Mouse (Mus musculus) left cerebral cortex, postnatal 36 days (tissue): ENCODE results near the gene Pam. TPM values are rescaled to one million over a fixed set of nuclear protein-coding genes. Genes with fewer than 3 reads are reported as not detected.

ENCODE experiments used
- DNase-seq, 2 experiments: peaks; one replicate each; pipeline ENCODE4 v3.0.0; 2021 to 2022; ENCODE audit warnings: low spot score in 2 of 2, mixed read lengths in 1 of 2
- intact Hi-C: fragments of 180-260 bp; cut with DNase I; formaldehyde crosslinking; loops from one replicate; pipeline ENCODE4 v1.15.1; 2025
- total RNA-seq, 2 experiments: library from RNA; stranded (reverse); gene quantifications; 2 replicates each; pipeline ENCODE4 v1.2.3; 2021

Gene Pam
- total RNA-seq, 2 experiments from 2014 or later = 242 to 256 TPM

DNA sequence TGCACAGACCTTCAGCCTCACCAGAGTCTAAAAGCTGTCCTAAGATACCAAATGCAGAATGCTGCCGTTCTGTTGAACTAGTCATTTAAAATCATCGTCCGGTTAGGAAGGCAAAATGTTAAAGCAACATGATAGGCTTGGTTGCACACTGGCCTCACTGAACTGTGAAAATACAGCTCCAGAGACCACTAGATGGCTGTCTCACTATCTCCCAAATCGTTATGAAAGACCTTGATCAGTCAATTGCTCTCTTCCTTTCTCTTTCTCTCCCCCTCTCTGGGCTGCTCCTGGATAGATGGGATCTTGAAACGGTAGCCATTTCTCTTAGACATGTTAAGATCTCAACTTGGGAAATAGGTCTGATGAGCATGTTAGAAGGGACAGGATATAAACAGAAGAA lies 223.0 kb downstream of the Pam start:
- DNase-seq = no peak
- intact Hi-C loops = loop anchor here (10.0 kb wide), 1 partner anchor 102 kb away; no protein-coding TSS in a partner anchor

GRCm38 (mm10) chr1:97872072-97872471 lies 223.4 kb downstream of the Pam start:
- intact Hi-C loops = loop anchor here (10.0 kb wide), 1 partner anchor 103 kb away; no protein-coding TSS in a partner anchor
- DNase-seq = no peak

DNA sequence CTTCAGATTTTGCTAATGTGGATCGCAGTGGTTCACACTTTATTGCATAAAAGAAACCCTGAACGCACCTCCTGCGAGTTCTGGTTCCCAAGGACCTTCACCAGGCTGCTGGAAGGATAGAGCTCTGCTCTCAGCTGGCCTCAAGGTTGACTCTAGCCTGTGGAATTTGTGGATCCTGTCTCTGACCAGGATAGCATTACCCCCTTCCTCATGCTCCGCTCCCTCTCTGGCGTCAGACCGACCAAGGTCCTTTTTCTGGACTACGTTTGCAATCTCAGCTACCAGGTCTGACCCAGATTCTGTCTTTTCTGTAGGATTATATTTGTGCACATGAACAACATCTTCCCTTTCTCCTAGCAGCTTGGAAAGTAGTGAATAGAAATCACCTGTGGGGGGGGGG lies 231.3 kb downstream of the Pam start:
- DNase-seq = no peak
- intact Hi-C loops = no loop called here

- intact Hi-C loops = no loop called here
- DNase-seq = peak; percentile 78 to 85
These were observed 232.3 kb downstream of the Pam start for GRCm38 (mm10) chr1:97863140-97863539.

GRCm38 (mm10) chr1:97862734-97863133 lies 232.7 kb downstream of the Pam start:
- intact Hi-C loops = no loop called here
- DNase-seq = no peak

DNA sequence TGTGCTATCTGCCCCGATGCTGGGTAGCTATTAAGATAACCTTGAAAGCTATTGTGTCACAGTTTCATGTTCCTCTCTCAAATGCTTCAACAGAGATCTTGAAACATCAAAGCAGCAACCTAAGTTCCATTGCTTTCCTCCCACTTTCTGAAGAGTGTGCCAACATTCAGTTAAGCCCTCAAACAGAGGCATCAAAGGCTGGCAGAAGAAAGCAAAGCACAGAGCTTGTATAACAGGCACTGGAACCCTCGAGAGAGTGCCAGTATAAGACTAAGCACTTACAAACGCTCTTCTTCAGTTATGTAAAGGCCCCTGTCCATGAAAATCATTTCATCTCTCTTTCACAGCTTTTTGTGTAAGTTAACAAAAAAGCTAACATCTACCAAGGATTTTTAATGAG lies 241.2 kb downstream of the Pam start:
- intact Hi-C loops = no loop called here
- no peak for DNase-seq

- intact Hi-C loops = no loop called here
- no peak for DNase-seq
These were observed 243.8 kb downstream of the Pam start for GRCm38 (mm10) chr1:97851601-97852175.

DNA sequence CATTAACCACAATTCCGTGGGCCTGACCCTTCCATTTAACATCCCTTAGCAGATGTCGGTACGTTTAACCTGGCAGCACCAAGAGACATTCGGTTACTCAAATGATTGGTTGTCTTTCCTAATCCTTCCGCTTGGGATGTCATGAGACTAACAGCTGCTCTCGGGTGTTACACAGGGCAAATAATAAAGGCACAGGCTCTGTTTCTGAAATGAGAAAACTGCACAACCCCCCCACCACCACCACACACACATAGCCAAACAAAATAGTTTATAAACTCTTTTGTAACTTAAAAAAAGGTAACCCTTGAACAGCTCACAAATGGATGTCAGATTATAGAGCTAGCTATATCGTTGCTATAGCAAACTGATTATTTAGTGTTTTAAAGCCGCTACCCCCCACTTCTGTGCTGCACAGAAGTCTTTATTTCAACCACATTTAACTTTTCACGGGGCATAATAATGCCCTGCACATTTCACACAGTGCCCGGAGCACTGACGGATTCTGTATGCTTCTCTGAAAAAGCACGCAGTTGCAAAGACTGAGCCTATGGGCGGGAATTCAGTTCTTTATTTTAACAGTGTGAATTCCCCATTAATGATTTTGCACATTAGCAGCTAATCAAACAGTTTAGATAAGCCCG lies 246.7 kb downstream of the Pam start:
- intact Hi-C loops = no loop called here

GRCm38 (mm10) chr1:97843220-97843992 lies 252.0 kb downstream of the Pam start:
- DNase-seq = no peak
- intact Hi-C loops = no loop called here

More for the DNA sequence above, 246.7 kb downstream of the Pam start:
- no peak for DNase-seq

DNA sequence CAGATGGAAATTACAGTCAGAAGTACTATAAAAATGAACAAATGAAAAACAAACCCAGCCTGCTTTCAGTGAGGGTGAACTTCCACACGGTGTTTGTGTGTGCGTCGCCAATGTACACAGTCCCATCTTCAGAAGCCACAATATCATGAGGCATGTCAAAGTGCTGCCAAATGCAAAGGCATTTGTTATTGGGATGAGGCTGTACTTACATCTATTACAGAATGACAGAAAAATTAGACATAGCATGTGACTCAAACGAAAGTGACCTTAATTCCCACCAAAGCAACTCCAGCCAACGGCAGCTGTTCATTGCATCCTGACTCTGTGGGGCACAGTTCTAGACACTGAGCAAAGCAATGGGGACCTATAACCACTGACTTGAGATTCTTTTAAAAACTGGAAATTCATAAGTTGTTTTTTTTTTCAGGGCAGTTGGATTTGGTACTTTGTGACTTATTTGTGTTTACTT lies 261.1 kb downstream of the Pam start:
- DNase-seq = no peak
- intact Hi-C loops = no loop called here

GRCm38 (mm10) chr1:97833466-97834353 lies 261.7 kb downstream of the Pam start:
- intact Hi-C loops = no loop called here
- DNase-seq = no peak

DNA sequence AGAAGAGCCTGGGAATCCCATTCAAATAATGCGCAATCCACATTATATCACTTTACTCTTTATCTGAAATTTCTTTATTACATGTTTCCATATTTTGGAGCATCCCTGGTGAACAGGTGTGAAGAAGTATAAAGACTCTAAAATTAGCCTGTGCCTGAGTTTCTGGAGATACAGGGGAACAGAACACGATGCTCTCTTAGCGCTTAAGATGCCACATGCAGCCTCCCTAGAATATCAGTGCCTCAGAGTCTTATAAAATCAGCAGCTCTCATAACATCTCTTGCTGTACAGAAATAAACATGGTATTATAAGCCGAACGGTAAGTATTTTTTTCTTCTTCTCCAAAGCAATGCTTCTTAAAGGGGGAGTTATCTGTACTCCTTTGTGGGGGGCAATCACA lies 267.4 kb downstream of the Pam start:
- DNase-seq = no peak
- intact Hi-C loops = no loop called here

GRCm38 (mm10) chr1:97827566-97827965 lies 267.9 kb downstream of the Pam start:
- no peak for DNase-seq
- intact Hi-C loops = no loop called here

GRCm38 (mm10) chr1:97822904-97823303 lies 272.5 kb downstream of the Pam start:
- intact Hi-C loops = no loop called here
- DNase-seq = no peak

GRCm38 (mm10) chr1:97822203-97822602 lies 273.2 kb downstream of the Pam start:
- no peak for DNase-seq
- intact Hi-C loops = no loop called here

DNA sequence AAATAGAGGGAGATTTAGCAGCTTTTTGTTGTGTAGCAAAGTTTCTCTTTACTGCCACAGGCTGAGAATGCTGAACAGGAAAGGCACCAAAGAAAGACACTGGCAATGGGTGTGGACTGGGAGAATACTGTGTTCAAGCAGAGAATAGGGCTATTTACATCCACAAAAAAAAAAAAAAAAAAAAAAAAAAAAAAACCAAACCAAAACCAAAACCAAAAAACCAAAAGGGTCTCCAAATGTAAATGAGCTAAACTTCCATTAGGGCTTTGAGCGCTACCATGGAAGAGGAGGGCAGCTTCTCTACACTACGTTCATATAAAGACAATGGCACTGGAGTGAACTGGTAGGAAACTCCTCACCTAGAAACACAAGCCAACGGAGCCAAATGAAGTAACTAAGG lies 274.2 kb downstream of the Pam start:
- DNase-seq = no peak
- intact Hi-C loops = no loop called here

DNA sequence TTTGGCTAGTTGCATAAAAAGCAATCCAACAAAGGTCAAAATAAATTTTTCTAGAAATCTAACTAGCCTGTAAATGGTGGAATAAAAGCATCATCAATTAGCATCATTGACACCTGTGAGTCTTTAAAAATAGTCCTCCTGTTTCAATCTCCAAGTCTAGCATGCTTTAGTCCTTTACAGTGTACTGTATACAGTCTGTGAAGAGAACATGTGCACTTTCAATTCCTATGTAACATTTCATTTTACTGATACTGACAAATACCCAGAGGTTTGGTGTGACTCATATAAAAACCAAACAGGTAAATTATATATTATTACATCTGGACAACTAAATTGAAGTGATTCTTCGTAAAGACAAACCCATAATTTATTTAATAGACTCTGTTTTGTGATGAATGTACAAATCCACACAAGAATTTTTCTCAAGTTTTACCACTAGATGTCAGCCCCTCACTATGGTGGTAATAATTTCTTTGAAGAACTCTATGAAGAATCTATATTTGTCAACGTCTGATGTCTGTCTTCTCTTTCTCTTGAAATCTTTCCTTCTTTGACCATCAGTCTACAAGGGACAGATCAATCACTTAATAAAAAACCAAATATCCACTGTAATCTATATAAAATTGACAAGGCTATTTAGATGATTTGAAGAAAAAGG lies 286.1 kb downstream of the Pam start:
- intact Hi-C loops = loop anchor here (2.0 to 10.0 kb wide), 4 partner anchors 368 to 715 kb away; no protein-coding TSS in a partner anchor
- no peak for DNase-seq

GRCm38 (mm10) chr1:97804520-97804919 lies 290.9 kb downstream of the Pam start:
- intact Hi-C loops = loop anchor here (5.0 to 10.0 kb wide), 3 partner anchors 307 to 767 kb away; no protein-coding TSS in a partner anchor
- DNase-seq = no peak
